17 mouse cellular contexts compared by ENCODE assay signal in genomic region chr5:146795728-146796127, GRCm38 (mm10). TPM values are rescaled to one million over a fixed set of nuclear protein-coding genes. Genes with fewer than 3 reads are reported as not detected.
A peak's percentile ranks its signal among the peaks of the same experiment; 100 is the strongest.
DNase-seq lines count a peak whose midpoint lies in the region; ATAC-seq and TF ChIP-seq lines count a peak whose summit lies in the region.
"Had no signal": no experiment of that assay in that cellular context is flagged by ENCODE, and none has a peak within 500 bp of the region (broad histone marks: within the 10 kb centered on the region; RNA-seq: fewer than 3 reads in every experiment).

No protein-coding gene starts in this region.

- ATAC-seq in hindbrain, postnatal 0 days: no peak
- no peak for ATAC-seq in hindbrain, embryonic 12.5 days (ENCODE audit: low FRiP score)
- no peak for ATAC-seq in midbrain, embryonic 14.5 days (ENCODE audit: low FRiP score, low TSS enrichment)
- no peak for ATAC-seq in midbrain, embryonic 13.5 days

- peak; percentile 60 for DNase-seq in cerebellum, adult 11-12 months
- DNase-seq in cerebellum, postnatal 36 days: no peak
- peak; percentile 35 for DNase-seq in hindbrain, postnatal 0 days (ENCODE audit: low spot score)
- DNase-seq in midbrain, embryonic 14.5 days: peak; percentile 47
- peak; percentile 23 for DNase-seq in naive thymus-derived CD4-positive, alpha-beta T cell, adult 2 months (ENCODE audit: low read depth)
- no peak for DNase-seq in c-Kit-positive CD71-positive TER-119-positive erythroid progenitor cells, embryonic 14.5 days (ENCODE audit: low spot score)
- DNase-seq: cerebellum, adult 18-20 months; heart, postnatal 4 days; liver, postnatal 0 days; lung, postnatal 36 days; thymus, postnatal 25 days had no signal

- H3K4me1 ChIP-seq in hindbrain, postnatal 0 days (ENCODE audit: insufficient read depth, low read length): peaks cover 22% of the 10 kb centered on the region
- H3K4me1 ChIP-seq in hindbrain, embryonic 12.5 days: peaks cover 27% of the 10 kb centered on the region
- peaks cover 15% of the 10 kb centered on the region for H3K4me1 ChIP-seq in midbrain, embryonic 14.5 days (ENCODE audit: control insufficient read depth, insufficient read depth, low read length)
- H3K4me1 ChIP-seq in midbrain, embryonic 13.5 days (replicated peaks): peaks cover 34% of the 10 kb centered on the region

- H3K27me3 ChIP-seq in hindbrain, postnatal 0 days (ENCODE audit: insufficient read depth, low read length): no peaks in the 10 kb centered on the region
- H3K27me3 ChIP-seq in hindbrain, embryonic 12.5 days: no peaks in the 10 kb centered on the region
- H3K27me3 ChIP-seq in midbrain, embryonic 14.5 days (ENCODE audit: control insufficient read depth, insufficient read depth, low read length): no peaks in the 10 kb centered on the region
- H3K27me3 ChIP-seq in midbrain, embryonic 13.5 days: no peaks in the 10 kb centered on the region
- H3K27me3 ChIP-seq: heart, embryonic 13.5 days; limb, embryonic 13.5 days; midbrain, embryonic 12.5 days had no signal

- no peaks in the 10 kb centered on the region for H3K9me3 ChIP-seq in hindbrain, postnatal 0 days (ENCODE audit: low read length)
- H3K9me3 ChIP-seq in hindbrain, embryonic 12.5 days (replicated peaks): no peaks in the 10 kb centered on the region
- no peaks in the 10 kb centered on the region for H3K9me3 ChIP-seq in midbrain, embryonic 14.5 days (ENCODE audit: control insufficient read depth, low read length)
- H3K9me3 ChIP-seq in midbrain, embryonic 13.5 days: no peaks in the 10 kb centered on the region
- H3K9me3 ChIP-seq: embryonic facial prominence, embryonic 10.5 days; heart, embryonic 13.5 days; limb, embryonic 13.5 days; midbrain, embryonic 12.5 days had no signal

- no peak overlapping the region for H3K4me3 ChIP-seq in hindbrain, postnatal 0 days (ENCODE audit: low read length)
- H3K4me3 ChIP-seq in hindbrain, embryonic 12.5 days: no peak overlapping the region
- no peak overlapping the region for H3K4me3 ChIP-seq in midbrain, embryonic 14.5 days (replicated peaks; ENCODE audit: low read depth, low read length)
- H3K4me3 ChIP-seq in midbrain, embryonic 13.5 days (replicated peaks): no peak overlapping the region

- H3K27ac ChIP-seq in hindbrain, postnatal 0 days: no peak overlapping the region
- H3K27ac ChIP-seq in hindbrain, embryonic 12.5 days: no peak overlapping the region
- no peak overlapping the region for H3K27ac ChIP-seq in midbrain, embryonic 14.5 days (replicated peaks; ENCODE audit: low read depth, low read length)
- H3K27ac ChIP-seq in midbrain, embryonic 13.5 days: no peak overlapping the region
- H3K27ac ChIP-seq: limb, embryonic 13.5 days had no signal

- no peak overlapping the region for H3K9ac ChIP-seq in hindbrain, postnatal 0 days (replicated peaks; ENCODE audit: low read length)
- no peak overlapping the region for H3K9ac ChIP-seq in hindbrain, embryonic 12.5 days
- no peak overlapping the region for H3K9ac ChIP-seq in midbrain, embryonic 14.5 days (replicated peaks; ENCODE audit: low read length)
- H3K9ac ChIP-seq in midbrain, embryonic 13.5 days (replicated peaks): no peak overlapping the region
- H3K9ac ChIP-seq: limb, embryonic 13.5 days; liver, postnatal 0 days; midbrain, embryonic 12.5 days had no signal

- no peaks in the 10 kb centered on the region for H3K36me3 ChIP-seq in hindbrain, postnatal 0 days (ENCODE audit: insufficient read depth, low read length)
- H3K36me3 ChIP-seq in hindbrain, embryonic 12.5 days: no peaks in the 10 kb centered on the region
- H3K36me3 ChIP-seq in midbrain, embryonic 14.5 days (ENCODE audit: control insufficient read depth, insufficient read depth, low read length): no peaks in the 10 kb centered on the region
- H3K36me3 ChIP-seq in midbrain, embryonic 13.5 days: no peaks in the 10 kb centered on the region
- H3K36me3 ChIP-seq: embryonic facial prominence, embryonic 10.5 days; heart, embryonic 13.5 days; limb, embryonic 13.5 days; midbrain, embryonic 12.5 days had no signal

- no peak for TF ChIP-seq CTCF in hindbrain, postnatal 0 days (IDR thresholded peaks at IDR 0.05; ENCODE audit: low read depth)

- 70% methylated on average over 13 of the region's 13 CpGs for WGBS in hindbrain, postnatal 0 days
- WGBS in hindbrain, embryonic 12.5 days: 75% methylated on average over 13 of the region's 13 CpGs
- 64% methylated on average over 13 of the region's 13 CpGs for WGBS in midbrain, embryonic 14.5 days
- 70% methylated on average over 13 of the region's 13 CpGs for WGBS in midbrain, embryonic 13.5 days

- no peak overlapping the region for H3K4me2 ChIP-seq in hindbrain, postnatal 0 days (ENCODE audit: low read depth, low read length)
- no peak overlapping the region for H3K4me2 ChIP-seq in hindbrain, embryonic 12.5 days (replicated peaks)
- no peak overlapping the region for H3K4me2 ChIP-seq in midbrain, embryonic 14.5 days (ENCODE audit: low read length)
- no peak overlapping the region; the same call in 1 of the 2 replicates for H3K4me2 ChIP-seq in midbrain, embryonic 13.5 days (replicated peaks)

RNA-seq across cellular contexts. Expression of gene Usp12, which starts 0.9 kb away (rescaled TPM):
- total RNA-seq in hindbrain, postnatal 0 days (2014; rRNA removed): 15.5 and 20.7 TPM in 2 replicates
- polyA plus RNA-seq in hindbrain, postnatal 0 days (2015; fragmentation: Nextera tagmentation; extraction: Ambion mirVana): 13.2 TPM in 2 replicates
- 21.0 and 21.5 TPM in 2 replicates for polyA plus RNA-seq in hindbrain, embryonic 12.5 days (2016; fragmentation: Nextera tagmentation; extraction: Ambion mirVana)
- polyA plus RNA-seq in midbrain, embryonic 14.5 days (2014; fragmentation: Nextera tagmentation; extraction: Ambion mirVana): 11.2 and 13.1 TPM in 2 replicates
- 11.9 and 13.8 TPM in 2 replicates for polyA plus RNA-seq in midbrain, embryonic 13.5 days (2015; fragmentation: Nextera tagmentation; extraction: Ambion mirVana)

RNA-seq across cellular contexts. Expression of gene Rpl21, which starts 37.0 kb away (rescaled TPM):
- 148 and 151 TPM in 2 replicates for total RNA-seq in hindbrain, postnatal 0 days (2014; rRNA removed)
- polyA plus RNA-seq in hindbrain, postnatal 0 days (2015; fragmentation: Nextera tagmentation; extraction: Ambion mirVana): 346 and 347 TPM in 2 replicates
- 362 and 406 TPM in 2 replicates for polyA plus RNA-seq in hindbrain, embryonic 12.5 days (2016; fragmentation: Nextera tagmentation; extraction: Ambion mirVana)
- polyA plus RNA-seq in midbrain, embryonic 14.5 days (2014; fragmentation: Nextera tagmentation; extraction: Ambion mirVana): 410 and 413 TPM in 2 replicates
- polyA plus RNA-seq in midbrain, embryonic 13.5 days (2015; fragmentation: Nextera tagmentation; extraction: Ambion mirVana): 371 and 386 TPM in 2 replicates

RNA-seq across cellular contexts. Expression of gene Rasl11a, which starts 49.1 kb away (rescaled TPM):
- 13.3 and 15.4 TPM in 2 replicates for total RNA-seq in hindbrain, postnatal 0 days (2014; rRNA removed)
- polyA plus RNA-seq in hindbrain, postnatal 0 days (2015; fragmentation: Nextera tagmentation; extraction: Ambion mirVana): 13.2 and 13.9 TPM in 2 replicates
- polyA plus RNA-seq in hindbrain, embryonic 12.5 days (2016; fragmentation: Nextera tagmentation; extraction: Ambion mirVana): 11.0 and 13.4 TPM in 2 replicates
- polyA plus RNA-seq in midbrain, embryonic 14.5 days (2014; fragmentation: Nextera tagmentation; extraction: Ambion mirVana): 6.9 and 8.2 TPM in 2 replicates
- polyA plus RNA-seq in midbrain, embryonic 13.5 days (2015; fragmentation: Nextera tagmentation; extraction: Ambion mirVana): 11.0 and 12.5 TPM in 2 replicates

Comparison
In these comparisons a context has a peak if more than half of its experiments do, and no peak if none do; other contexts are left out.
1. DNase-seq: peak in cerebellum, adult 11-12 months (single experiment), hindbrain, postnatal 0 days (single experiment), midbrain, embryonic 14.5 days (single experiment) and naive thymus-derived CD4-positive, alpha-beta T cell, adult 2 months (single experiment); none in cerebellum, postnatal 36 days (0 of 2) and c-Kit-positive CD71-positive TER-119-positive erythroid progenitor cells, embryonic 14.5 days (single experiment).